Mouse (Mus musculus): Measurements from ENCODE around the gene Leng8.
"Not testable (repeated sequence)": the region's sequence is repeated elsewhere in the genome, so short reads cannot be mapped to it uniquely, and the experiment has no call there.

The Leng8 gene

DNA sequence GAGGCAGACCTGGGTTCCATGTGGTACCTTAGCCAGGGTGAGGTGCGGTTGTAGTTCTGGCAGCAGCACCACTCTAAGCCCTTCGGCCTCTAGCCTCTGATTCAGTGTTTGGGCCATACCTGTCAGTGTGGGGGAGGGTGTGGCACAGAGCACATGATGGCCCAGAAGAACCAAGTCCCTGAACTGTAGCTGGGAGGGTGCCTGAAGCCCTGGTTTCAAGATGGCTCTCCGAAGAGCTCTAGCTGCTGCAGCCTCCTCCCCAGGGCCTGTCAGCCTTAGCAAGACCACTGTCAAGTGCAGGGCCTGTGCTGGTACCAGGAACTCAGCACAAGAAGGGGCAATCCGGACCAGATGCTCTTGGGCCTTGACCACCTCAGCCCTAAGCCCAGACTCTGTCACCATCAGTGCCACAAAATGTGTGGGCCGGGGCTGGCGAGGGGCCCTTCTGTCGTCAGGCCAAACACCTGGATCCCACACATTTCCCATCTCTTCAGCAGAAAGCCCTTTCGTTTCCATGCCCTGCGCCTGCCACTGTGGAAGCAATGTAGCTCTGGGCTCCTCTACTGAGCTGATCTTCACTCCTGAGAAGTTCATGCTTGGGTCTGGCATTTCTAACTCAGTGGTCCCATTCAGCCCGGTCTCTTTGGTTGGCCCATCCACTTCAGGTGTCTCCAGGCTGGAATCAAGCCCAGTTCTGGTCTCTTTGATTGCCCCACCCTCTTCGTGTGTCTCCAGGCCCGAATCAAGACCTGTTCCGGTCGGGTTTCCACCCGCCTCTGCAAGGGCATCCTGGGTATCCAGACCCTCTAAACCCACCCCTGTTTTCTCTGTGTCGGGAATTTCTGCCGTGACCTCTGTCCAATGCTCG, 11.7 kb downstream of the Leng8 start:
- DNase-seq, result no peak

DNA sequence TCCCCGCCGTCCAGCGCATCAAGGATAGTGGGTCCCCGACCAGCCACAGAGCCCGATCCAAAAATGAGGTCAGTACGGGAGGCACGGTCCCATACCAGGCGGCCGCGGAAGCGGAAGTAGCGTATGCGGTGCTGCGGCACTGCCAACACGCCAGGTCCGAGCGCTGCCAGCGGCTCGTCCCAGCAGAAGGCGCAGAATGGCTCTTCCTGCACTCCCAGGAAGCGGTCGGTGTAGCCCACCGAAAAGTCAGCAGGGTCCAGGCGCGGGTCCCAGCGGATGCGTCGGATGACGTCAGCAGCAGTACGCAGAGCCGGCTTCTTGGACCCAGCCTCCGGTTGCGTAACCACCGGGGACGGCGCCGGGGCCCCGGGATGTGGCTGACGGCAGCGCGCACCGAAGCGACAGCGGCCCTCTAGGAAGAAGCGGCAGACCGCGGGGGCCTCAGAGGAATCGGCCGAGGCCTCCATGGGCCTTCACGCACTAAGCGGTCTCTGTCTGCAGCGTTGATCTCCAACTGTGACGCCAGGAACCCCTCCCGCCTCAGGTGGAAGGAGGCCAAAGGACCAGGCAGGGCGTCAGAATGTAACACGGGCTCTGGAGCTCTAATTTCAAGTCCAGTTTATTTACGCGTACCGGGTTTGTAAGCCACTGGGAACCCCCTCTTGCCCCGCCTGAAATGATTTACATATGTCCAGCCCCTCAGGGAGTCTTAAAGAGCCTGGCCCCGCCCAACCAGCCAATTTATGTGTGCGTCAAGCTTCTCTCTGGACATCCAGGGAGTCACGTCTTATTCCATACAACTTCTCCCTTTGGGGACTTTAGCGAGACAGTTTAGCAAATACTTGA, 12.6 kb downstream of the Leng8 start:
- DNase-seq, result peak; percentile 81

DNA sequence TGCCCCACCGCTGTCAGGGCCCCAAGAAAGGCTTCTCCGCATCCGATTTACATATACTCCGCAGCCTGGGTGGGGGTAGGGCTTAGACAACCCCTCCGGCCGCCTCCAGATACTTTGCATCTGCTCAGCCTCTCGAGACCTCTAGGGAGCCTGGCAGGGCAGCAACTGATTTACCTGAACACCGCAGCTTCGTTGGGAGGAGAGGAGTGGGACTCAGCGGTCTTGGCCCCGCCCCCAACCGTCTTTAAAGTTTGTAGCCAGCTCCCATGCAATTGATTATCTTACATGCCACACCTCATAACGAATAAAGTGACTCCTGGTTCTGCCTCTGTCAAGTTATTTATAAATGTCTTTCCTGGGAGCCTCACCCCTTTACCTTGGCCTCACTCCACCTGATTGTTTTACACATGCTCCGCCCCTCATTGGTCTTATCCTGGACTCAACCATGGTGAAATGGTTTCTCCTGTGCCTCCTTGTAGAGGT, 13.3 kb downstream of the Leng8 start, which contains the start of gene Leng9:
TSS of gene Leng9 (minus strand) at position 316 of the 483 bp plus-strand sequence.
- peak; percentile 53 to 60 for DNase-seq

DNA sequence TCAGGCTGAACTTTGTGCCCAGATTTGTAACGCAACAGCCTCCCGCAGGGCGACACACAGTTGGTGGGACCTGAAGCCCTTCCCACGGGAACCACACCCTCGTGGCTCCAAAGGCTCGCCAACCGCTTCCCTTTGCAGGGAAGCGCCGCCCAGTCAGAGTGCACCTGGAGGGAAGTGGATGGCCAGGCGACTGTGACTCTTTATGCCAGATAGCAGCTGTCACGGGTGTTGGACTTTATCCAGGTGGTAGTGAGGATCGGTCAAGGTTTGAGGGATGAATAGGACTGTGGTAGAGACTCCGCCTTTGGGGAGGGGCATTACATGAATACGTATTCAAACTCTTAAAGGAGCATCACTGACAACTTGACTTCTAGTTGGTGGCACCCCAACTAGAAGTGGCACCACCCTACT, 14.0 kb downstream of the Leng8 start:
- DNase-seq, result peak; percentile 87 to 90

DNA sequence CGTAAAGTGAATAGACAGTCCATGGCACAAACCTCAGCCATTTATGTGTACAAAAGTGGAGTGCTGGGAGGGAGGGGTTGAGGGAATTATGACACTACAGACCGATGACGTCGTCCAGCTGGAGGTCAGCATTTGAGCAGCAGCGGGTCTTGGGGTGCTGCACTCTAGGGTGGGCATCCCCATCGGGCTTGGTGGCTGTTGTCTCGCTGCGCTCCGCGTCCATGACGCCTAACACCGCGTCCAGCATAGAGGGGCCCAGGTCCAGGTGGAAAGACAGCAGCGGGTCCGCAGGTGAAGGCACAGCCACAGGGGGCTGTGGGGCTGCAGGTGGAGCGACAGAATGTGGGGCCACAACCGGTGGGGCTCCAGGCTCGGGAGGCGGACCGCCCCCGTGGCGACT, 14.4 kb downstream of the Leng8 start:
- DNase-seq, result no peak

DNA sequence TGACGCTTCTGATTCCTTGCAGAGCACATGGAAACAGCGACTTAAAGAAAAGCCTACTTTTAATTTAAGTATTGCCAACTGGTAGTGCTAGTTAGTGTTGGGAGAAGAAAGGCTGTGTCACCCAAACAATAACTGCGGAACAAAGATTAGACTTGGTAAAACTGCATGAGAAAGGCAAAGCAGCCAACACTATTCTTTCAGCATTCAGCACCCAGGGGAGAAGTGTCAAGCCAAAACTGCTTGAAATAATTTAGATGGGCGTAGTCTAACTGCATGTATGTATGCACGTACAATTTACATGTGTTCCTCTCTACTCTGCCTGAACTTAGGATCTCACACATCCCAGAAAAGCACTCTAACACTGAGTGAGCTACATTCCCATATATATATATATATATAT, 17.5 kb downstream of the Leng8 start:
- no peak for DNase-seq

DNA sequence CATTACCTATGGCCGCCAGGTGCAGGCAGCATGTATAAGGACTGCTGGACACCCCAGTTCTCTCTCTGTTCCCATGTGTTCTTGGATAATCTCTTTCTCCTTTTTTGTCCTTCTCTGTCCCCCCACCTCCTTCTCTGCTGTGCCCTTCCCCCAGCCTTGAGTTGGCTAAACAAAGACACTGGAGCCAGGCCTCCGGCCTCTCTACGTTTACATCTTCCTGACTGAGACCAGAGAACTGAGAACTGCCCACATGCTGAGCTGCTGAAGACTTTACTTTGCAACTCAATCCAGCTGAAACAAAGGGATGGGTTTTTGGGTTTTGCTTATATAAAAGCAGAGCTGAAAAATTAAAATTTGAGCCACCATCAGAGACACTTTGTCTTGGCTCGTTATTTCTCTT, 18.1 kb downstream of the Leng8 start:
- no peak for DNase-seq

DNA sequence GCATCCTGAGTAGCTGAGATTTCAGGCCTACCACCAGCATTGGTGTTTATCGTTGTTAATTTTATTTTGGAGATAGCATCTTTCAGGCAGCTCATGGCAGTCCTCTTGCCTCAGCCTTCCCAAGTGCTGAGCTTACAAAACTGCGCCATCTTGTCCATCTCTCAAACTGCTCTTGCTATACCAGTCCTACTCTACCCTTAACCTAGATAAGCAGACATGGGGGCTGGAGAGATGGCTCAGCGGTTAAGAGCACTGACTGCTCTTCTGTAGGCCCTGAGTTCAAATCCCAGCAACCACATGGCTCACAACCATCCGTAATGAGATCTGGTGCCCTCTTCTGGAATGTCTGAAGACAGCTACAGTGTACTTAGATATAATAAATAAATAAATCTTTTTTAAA, 24.8 kb downstream of the Leng8 start:
- not testable (repeated sequence) for DNase-seq

DNA sequence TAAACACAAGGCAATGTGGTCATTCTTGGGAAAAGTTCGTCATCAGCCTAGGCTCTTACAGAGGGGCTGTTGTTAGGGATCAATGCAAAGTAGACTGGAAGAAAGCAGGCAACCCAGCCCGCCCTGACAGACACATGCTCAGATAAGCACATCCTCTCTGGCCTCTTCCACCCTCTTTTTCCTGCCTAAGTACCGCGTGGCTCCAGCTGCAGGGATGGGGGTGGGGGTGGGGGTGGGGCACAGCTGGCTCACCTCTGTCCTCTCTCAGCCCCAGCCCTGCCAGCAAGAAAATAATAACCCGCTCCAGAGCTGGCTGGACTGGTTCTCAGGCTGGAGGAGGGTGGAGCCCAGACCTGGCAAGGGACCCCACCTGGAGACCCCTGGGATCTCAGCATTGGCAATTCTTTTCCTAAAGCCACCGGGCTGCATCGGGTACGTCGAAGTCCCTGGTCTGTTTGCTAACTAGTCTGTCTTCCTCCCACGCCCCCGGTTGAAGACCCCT, 26.8 kb downstream of the Leng8 start:
- DNase-seq, result no peak

DNA sequence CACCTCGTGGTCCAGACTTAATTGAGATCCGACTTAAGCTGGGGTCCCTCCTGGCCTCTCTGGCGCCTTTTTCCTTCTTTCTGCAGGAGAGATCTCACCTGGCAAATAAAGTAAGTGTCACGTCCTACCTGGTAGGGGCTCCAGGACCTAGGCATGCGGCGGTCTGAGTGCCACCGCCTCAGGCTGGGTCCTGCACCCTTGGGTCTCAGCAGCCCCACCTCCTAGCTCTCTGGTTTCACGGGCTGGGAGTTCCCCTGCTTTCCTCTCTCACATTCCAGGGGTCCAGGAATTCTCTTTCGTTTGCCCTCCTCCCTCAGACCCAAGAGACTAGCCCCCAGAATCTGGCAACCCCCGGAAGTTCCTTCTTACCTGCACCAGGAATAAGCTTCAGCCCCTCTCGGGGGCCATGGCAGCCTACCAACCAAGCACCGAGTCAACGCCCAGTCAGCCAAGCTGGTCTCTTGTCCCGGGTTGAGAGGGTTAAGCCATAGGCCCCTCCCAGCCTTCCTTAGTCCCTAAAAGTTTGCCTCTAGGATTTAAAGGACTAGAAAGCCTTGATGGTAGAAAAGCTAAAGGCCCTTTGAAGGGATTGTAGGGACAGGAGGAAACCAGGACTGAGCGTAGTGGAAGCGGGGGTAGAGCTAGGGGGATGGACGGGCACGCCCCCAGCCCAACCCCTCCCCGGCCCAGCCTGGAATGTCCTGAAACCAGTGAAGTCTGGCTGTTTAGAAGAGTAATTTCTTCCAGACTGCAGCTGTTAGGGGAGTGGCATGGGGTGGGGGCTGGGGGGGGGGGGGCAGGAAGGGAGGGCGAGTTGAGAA, 27.5 kb downstream of the Leng8 start, which contains the start of gene Cdc42ep5:
TSS of gene Cdc42ep5 (minus strand) at position 771 of the 821 bp plus-strand sequence.
- peak; percentile 48 to 67 for DNase-seq

DNA sequence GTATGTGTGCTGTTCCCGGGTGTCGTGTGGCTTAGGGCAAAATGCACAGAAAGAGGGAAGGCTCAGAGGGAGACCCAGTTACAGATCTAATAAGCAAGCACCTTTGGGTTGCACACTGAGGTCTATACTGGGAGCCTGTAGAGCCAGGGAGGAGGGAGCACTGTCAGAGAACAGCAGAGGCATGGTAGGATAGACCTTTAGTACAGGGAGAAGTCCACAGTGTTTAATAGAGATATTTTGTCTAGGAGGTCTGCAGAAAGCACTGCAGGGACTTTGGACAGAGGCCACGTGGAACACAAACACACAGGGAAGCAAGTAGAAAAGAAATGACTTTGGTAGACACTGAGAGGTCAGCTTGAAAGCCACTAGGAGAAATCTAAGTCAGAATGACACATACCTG, 28.4 kb downstream of the Leng8 start:
- peak; percentile 45 to 52 for DNase-seq

DNA sequence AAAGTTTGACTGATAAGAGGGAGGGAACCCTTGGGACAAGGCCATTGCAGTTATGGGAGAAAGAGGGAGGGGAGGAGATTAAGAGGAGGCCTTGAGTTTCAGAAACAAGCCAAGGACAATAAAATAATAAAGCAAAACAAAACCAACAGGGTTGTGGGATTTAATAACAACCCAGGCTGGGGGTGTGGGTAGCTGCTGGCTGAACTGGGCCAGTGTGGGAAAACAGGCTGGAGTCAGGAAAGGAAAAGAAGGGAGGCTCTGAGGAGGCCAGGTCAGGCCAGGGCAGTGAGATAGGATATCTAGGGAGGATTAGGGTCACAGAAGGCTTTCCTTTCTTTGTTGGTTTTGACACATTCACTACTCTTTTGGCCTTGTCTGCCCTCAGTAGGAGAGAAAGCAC, 30.3 kb downstream of the Leng8 start:
- no peak for DNase-seq

DNA sequence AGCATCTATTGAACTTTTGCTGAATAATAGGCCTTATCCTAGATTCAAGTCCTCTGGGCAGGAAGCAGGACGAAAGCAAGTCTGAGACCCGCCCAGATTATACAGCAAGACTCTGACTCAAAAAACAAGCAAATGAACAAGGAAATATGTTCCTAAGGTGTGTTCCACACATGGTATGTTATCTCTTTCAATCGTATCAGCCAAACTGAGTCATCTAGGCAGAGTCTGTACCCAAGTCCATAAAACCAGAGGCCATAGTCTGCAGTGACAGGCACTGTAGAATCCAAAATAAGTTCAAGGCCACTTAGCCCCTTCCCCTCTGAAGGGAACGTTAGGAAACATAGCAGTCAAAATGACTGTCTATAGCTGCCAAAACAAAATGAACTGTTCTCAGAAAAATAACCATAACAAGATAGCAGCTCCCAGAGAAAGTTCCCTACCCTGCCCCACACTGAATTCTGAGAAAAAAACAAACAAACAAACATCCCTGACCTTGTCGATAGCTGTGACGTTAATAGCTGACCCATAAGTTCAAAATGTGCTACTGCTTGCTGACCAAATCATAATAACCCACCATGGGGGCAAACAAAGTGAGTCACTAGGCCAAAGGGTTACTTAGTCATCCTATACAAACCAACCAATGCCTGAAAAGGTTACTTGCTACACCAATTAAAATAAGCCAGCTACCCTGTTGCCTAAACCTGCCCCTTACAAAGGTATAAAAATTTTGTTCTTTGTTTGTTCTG, 33.5 kb downstream of the Leng8 start:
- DNase-seq, result no peak

DNA sequence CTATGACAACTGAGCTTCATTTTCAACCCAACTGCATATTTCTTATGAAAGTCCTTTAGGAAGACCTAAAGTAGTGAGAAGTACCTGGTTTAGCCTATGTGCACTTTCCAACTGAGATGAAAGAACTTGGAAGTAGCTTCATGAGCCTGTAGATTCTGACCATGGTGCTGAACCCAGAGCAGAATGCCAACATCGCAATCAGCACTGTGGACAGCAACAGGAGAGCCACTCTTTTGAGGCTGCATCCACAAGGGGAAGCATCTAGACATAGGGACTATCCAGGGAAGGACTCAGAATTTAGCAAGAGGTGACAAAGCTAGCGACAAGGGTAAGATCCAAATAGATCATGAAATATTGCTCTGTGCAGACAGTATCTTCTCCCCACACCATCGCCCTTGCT, 41.6 kb downstream of the Leng8 start:
- peak; percentile 24 to 50 for DNase-seq

Data from kidney, adult 8-10 months (tissue).